Mouse (Mus musculus) embryonic facial prominence, embryonic 12.5 days (tissue): ENCODE measurements around the gene Stard13. TPM values are rescaled to one million over a fixed set of nuclear protein-coding genes. Genes with fewer than 3 reads are reported as not detected.

Experiments
- ATAC-seq: fragments of 200-750 bp; cut with Nextera tagmentation; 2 replicates; pipeline ENCODE4 v1.8.0; 2017; ENCODE audit not compliant: insufficient number of reproducible peaks, insufficient read depth, low FRiP score, low TSS enrichment
- H3K27ac ChIP-seq: fragments of 300-500 bp; sonication (generic); 2 replicates; pipeline ENCODE4 v1.5.1; 2016; ENCODE audit warnings: mild to moderate bottlenecking
- H3K27me3 ChIP-seq: fragments of 300-500 bp; sonication (generic); 2 replicates; pipeline ENCODE4 v1.6.1; 2016; ENCODE audit warnings: mild to moderate bottlenecking, moderate library complexity
- H3K36me3 ChIP-seq: fragments of 300-500 bp; sonication (generic); 2 replicates; pipeline ENCODE4 v1.6.1; 2016; ENCODE audit warnings: mild to moderate bottlenecking
- H3K4me1 ChIP-seq: fragments of 300-500 bp; sonication (generic); 2 replicates; pipeline ENCODE4 v1.6.1; 2016
- H3K4me2 ChIP-seq: fragments of 300-500 bp; sonication (generic); replicated peaks from 2 replicates; pipeline ENCODE4 v1.6.1; 2016; ENCODE audit warnings: mild to moderate bottlenecking, moderate library complexity
- H3K4me3 ChIP-seq: fragments of 300-500 bp; sonication (generic); 2 replicates; pipeline ENCODE4 v1.5.1; 2016; ENCODE audit warnings: mild to moderate bottlenecking
- H3K9ac ChIP-seq: fragments of 300-500 bp; sonication (generic); 2 replicates; pipeline ENCODE4 v1.6.1; 2016; ENCODE audit warnings: mild to moderate bottlenecking, moderate library complexity
- H3K9me3 ChIP-seq: fragments of 300-500 bp; sonication (generic); 2 replicates; pipeline ENCODE4 v1.6.1; 2016; ENCODE audit warnings: mild to moderate bottlenecking, moderate library complexity
- WGBS: fragments of 180-500 bp; shearing (Covaris S2); methylation state at CpG from one replicate; pipeline ENCODE4 v1.1.7; 2016; 5-methylcytosine and 5-hydroxymethylcytosine counted together
- polyA plus RNA-seq: library from polyadenylated mRNA; unstranded; fragments of >200 nt; fragmentation: Nextera tagmentation; extraction: Ambion mirVana; gene quantifications from 2 replicates; pipeline ENCODE4 v1.2.1, GENCODE M21; 2016

Gene Stard13
- polyA plus RNA-seq, 1 experiment from 2014 or later = 7.6 TPM

DNA sequence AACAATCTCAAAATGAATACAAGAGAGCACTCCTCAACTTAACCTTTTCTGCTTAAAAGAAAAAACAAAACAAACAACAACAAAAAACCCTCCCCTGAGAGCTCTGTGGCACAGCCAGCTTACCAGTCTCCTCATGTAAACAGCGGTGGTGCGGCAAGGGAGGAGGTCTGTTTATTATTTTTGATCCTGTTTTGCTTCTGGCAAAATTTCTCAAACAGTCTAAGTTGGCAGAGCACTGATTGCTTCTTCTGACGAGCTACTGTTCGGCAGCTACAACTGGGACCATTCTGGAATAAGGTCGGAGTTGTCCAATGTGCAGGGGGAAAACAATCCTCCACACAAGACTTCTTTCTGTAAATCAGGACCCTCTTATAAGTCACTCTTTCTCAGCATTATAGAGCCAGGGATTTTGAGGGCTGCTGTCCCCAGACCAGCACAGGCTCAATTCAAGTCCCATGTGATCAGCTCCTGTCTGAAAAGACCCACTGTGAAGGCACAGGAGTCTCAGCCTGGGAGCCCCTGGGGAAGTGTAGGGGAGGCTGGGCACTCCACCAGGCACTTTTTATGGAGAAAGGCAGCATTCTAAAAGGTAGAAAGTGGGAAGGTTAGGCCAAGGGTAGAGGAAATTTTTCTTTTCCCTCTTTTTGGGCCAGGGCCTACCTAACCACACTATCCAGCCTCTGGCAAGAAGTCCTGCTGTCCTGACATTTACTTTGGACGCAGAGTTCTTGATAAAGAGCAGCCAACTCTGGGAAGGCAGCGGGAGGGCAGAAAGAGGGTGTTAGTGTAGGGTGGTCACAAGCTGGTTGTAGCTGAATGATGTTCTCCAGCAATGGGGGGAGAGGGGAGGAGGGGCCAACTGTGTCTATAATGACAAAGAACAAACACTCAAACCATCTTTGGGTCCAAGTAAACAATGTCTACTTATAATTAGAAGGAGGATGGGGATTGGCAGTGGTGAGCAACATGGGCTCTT lies 58.9 kb downstream of the Stard13 start:
- Histone ChIP-seq H3K27ac (no peak overlapping the region), H3K4me3 (no peak overlapping the region), H3K9ac (no peak overlapping the region; the same call in 1 of the 2 replicates), H3K27me3 (no peaks in the 10 kb centered on the region), H3K4me2 (no peak overlapping the region), H3K9me3 (no peaks in the 10 kb centered on the region), H3K36me3 (no peaks in the 10 kb centered on the region), H3K4me1 (0 out of 2 replicates have a peak, but pooled peaks cover 3% of the 10 kb centered on the region)
- 42% methylated on average over 7 of the region's 7 CpGs for WGBS
- 0 out of 2 replicates have a peak, but pooled peaks have one; percentile 6 for ATAC-seq

DNA sequence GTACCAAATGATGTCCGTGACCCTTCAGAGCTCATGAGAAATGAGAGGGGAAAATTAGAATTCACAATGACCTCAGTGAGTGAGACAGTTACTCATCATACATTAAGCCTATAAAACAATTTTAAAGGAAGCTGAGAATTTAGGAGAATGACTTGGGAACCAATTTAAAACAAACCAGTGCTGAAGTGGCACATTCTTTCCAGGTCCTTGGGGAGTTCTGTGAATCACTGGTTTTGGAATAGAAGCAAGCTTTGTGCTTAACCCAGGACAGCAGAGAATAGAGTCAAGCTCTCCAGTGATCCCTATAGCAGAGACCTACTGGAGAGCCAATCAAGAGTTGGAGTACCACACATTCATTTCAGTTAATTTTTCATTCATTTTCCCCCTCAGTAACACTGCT lies 59.9 kb downstream of the Stard13 start:
- Histone ChIP-seq H3K9ac (no peak overlapping the region), H3K4me3 (no peak overlapping the region), H3K27me3 (no peaks in the 10 kb centered on the region), H3K4me2 (no peak overlapping the region), H3K36me3 (no peaks in the 10 kb centered on the region), H3K9me3 (no peaks in the 10 kb centered on the region), H3K4me1 (0 out of 2 replicates have a peak, but pooled peaks cover 3% of the 10 kb centered on the region), H3K27ac (no peak overlapping the region)
- 75% methylated on average over 1 of the region's 1 CpGs for WGBS
- no peak for ATAC-seq

DNA sequence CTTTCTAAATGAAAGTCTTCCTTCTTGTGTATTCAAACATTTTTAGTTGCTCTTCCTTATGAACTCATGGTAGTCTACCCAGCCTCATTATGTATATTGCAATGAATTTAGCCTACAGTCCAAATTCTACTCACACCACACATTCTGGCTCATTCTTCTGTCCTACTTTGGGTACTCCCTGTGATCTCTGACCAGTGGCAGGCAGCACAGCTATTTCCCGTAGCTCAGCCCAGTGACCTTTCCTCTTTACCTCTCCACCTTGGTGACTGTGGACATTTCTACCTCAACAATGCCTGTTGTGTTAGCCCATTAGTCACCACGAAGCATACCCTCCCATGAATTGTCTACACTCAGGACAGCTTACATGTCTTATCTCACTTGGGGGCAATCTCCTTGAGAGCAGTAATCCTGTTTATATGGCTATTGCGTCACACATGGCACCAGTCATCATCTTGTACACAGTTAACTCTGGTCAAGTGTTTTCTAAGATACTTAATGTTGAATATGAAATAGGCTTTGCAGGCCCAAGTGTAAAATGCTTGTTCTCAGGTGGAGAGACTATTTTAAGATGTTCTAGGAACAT lies 63.4 kb downstream of the Stard13 start:
- Histone ChIP-seq H3K36me3 (no peaks in the 10 kb centered on the region), H3K9me3 (no peaks in the 10 kb centered on the region), H3K27ac (no peak overlapping the region), H3K4me1 (0 out of 2 replicates have a peak, but pooled peaks cover 3% of the 10 kb centered on the region), H3K27me3 (no peaks in the 10 kb centered on the region), H3K4me2 (no peak overlapping the region), H3K4me3 (no peak overlapping the region), H3K9ac (no peak overlapping the region)
- no peak for ATAC-seq
- WGBS = 83% methylated on average over 3 of the region's 3 CpGs

DNA sequence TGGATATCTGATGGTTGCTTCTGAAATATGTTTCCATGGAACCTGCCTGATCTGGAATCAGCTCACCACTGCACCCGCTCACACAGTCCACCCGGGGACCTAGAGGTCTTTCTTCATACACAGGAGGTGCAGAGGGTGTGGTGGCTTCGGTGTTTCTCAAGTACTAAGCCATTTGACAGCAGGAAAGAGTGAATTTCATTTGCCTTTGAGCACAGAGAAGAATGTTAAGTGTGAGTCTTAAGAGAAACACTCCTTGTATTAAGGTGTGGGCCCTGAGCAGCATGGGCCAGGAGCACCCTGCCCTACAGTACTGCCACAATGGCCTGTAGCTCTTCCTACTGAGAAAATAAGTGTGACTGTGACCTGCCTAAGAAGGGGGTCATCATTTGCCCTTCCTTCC lies 65.4 kb downstream of the Stard13 start:
- H3K4me3 ChIP-seq = no peak overlapping the region
- 83% methylated on average over 3 of the region's 3 CpGs for WGBS
- no peaks in the 10 kb centered on the region for H3K27me3 ChIP-seq
- no peak overlapping the region for H3K4me2 ChIP-seq
- H3K9me3 ChIP-seq = no peaks in the 10 kb centered on the region
- ATAC-seq = no peak
- no peaks in the 10 kb centered on the region for H3K36me3 ChIP-seq
- H3K4me1 ChIP-seq = peaks cover 6% of the 10 kb centered on the region; the same call in 1 of the 2 replicates
- H3K9ac ChIP-seq = no peak overlapping the region
- no peak overlapping the region for H3K27ac ChIP-seq

DNA sequence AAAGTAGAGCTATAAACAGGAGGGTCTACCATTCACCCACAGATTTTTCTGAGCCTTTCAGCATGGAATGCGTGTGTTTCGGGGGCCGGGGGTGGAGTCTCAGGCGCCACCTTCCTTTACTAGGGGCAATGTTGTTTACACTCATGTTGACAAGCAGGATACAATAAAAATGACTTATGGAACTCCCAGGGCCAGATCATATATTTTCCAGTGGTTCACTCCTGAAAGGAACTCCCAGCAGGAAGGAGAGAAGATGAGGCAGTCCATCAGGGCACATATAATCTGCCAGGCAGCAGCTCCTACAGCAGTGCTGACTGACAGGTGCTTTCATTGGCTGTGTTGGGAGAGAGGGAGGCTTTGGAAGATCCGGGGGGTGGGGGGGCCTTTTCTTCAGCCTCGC lies 66.0 kb downstream of the Stard13 start:
- Histone ChIP-seq H3K9ac (no peak overlapping the region), H3K4me1 (peaks cover 6% of the 10 kb centered on the region; the same call in 1 of the 2 replicates), H3K4me3 (no peak overlapping the region), H3K36me3 (no peaks in the 10 kb centered on the region), H3K4me2 (no peak overlapping the region), H3K27me3 (no peaks in the 10 kb centered on the region), H3K9me3 (no peaks in the 10 kb centered on the region), H3K27ac (no peak overlapping the region)
- 80% methylated on average over 6 of the region's 6 CpGs for WGBS
- ATAC-seq = no peak

DNA sequence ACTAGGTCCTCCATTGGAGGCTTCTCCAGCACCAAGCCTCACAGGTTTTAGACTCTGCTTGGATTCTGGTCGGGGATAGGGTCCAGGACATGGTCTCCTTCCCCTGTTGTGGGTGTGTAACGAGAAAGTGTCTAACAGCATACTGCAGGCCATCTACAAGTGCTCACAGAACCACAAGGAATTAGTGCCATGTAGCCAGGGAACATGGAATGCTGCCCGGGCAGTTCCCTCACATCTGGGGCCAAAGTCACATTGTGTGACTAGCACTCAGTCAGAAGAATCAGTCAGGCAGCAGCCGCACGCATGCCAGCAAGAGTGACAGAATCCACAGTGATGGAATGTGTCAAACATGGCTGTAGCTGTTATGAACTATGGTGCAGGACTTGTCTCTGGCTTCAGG lies 67.4 kb downstream of the Stard13 start:
- Histone ChIP-seq H3K27ac (no peak overlapping the region), H3K4me2 (no peak overlapping the region), H3K4me1 (peaks cover 6% of the 10 kb centered on the region; the same call in 1 of the 2 replicates), H3K4me3 (no peak overlapping the region), H3K36me3 (no peaks in the 10 kb centered on the region), H3K9me3 (no peaks in the 10 kb centered on the region), H3K27me3 (no peaks in the 10 kb centered on the region), H3K9ac (no peak overlapping the region)
- no peak for ATAC-seq
- WGBS = 76% methylated on average over 5 of the region's 5 CpGs

DNA sequence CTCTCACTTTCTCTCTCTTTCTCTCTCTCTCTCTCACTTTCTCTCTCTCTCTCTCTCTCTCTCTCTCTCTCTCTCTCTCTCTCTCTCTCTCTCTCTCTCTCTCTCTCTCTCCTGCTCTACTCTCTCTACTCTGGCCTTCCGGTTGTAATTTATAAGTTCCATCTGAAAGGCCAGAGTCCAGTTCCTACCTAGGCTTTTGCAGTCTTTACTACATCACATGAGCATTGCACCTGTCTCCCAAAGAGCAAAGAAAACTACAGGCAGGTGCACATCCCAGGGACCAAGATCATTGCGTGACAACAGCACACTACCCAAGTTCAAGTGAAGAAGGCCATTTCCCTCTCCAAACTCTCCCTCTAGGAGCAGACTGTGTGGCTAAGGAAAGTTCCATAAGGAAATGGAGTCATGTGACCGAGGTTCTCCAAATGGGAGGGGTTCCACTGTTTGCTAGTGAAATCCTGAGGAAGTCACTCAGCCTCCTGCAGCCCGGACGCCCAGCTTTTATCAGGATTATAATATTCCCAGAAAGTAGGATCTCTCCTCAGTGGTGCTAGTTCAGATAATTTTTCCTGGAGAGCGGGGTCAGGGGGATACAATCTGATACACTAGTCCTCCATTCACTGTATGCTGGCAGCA lies 68.1 kb downstream of the Stard13 start:
- no peak overlapping the region for H3K9ac ChIP-seq
- H3K9me3 ChIP-seq = no peaks in the 10 kb centered on the region
- H3K27me3 ChIP-seq = no peaks in the 10 kb centered on the region
- WGBS = 88% methylated on average over 6 of the region's 6 CpGs
- no peaks in the 10 kb centered on the region for H3K36me3 ChIP-seq
- no peak overlapping the region for H3K4me3 ChIP-seq
- no peak overlapping the region for H3K4me2 ChIP-seq
- H3K4me1 ChIP-seq = peaks cover 6% of the 10 kb centered on the region; the same call in 1 of the 2 replicates
- H3K27ac ChIP-seq = no peak overlapping the region
- no peak for ATAC-seq

DNA sequence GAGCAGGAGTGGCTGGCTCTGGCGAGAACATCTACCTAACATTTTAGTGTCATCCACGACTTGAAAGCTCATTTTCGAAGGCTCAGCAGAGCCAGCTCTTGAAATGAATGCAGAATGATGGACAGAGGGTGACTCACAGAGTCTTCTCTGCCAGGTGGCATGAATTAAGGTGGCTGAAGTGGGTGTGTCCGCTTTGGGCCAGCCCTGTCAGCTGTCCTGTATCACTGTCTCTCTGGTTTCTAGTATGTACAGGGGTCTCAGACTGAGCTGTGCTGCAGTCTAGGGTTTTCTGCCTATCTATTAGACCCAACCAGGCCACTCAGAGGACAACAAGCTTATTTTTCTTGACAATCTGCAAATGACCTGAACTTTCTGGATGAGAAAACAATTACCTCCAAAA lies 68.8 kb downstream of the Stard13 start:
- no peaks in the 10 kb centered on the region for H3K27me3 ChIP-seq
- H3K36me3 ChIP-seq = no peaks in the 10 kb centered on the region
- 53% methylated on average over 4 of the region's 4 CpGs for WGBS
- H3K9me3 ChIP-seq = no peaks in the 10 kb centered on the region
- H3K4me1 ChIP-seq = peaks cover 6% of the 10 kb centered on the region; the same call in 1 of the 2 replicates
- ATAC-seq = no peak
- H3K27ac ChIP-seq = no peak overlapping the region
- H3K4me2 ChIP-seq = no peak overlapping the region
- H3K9ac ChIP-seq = no peak overlapping the region
- H3K4me3 ChIP-seq = no peak overlapping the region

DNA sequence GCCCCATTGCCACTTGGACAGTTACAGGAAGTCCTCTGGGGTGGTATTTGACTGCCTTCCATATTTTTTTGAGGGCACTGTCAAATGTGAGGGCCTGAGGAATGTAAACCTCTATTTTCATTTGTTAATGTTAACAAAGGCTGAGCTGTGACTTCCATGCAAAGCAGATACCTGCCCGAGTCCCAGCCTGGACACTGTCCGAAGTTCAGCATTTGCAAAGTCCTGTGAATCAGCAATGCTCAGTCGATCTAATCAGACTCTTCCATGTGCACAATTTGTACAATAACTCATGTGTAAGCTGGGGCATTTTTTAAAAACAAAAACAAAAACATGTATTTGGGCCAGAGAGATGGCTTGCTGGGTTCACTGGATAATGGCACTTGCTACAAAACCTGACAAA lies 71.0 kb downstream of the Stard13 start:
- H3K27ac ChIP-seq = no peak overlapping the region
- peaks cover 6% of the 10 kb centered on the region; the same call in 1 of the 2 replicates for H3K4me1 ChIP-seq
- ATAC-seq = no peak
- H3K4me3 ChIP-seq = no peak overlapping the region
- no peak overlapping the region for H3K9ac ChIP-seq
- no peaks in the 10 kb centered on the region for H3K36me3 ChIP-seq
- 90% methylated on average over 3 of the region's 3 CpGs for WGBS
- H3K27me3 ChIP-seq = no peaks in the 10 kb centered on the region
- H3K9me3 ChIP-seq = no peaks in the 10 kb centered on the region
- H3K4me2 ChIP-seq = no peak overlapping the region

DNA sequence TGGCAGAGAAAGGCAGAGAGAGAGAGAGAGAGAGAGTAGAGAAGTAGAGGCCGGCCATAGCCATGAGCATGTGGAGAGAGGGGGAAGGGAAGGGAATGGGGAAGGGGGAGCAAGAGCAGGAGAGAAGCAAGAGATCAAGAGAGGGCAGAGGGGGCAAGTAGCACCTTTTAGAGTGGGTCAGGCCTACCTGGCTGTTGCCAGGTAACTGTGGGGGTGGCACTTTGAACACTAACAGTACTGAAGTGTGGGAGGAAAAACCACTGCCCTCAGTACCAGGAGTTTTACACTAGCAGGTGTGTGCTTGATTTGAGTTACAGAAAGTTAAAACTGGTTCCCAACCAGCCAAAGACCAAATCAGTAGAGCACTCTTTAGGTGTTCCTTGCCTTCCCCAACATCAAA lies 78.4 kb downstream of the Stard13 start:
- H3K4me1 ChIP-seq = peaks cover 11% of the 10 kb centered on the region
- no peak for ATAC-seq
- WGBS = 50% methylated on average over 1 of the region's 1 CpGs
- no peaks in the 10 kb centered on the region for H3K36me3 ChIP-seq
- H3K27me3 ChIP-seq = no peaks in the 10 kb centered on the region
- H3K9me3 ChIP-seq = no peaks in the 10 kb centered on the region
- no peak overlapping the region for H3K9ac ChIP-seq
- H3K27ac ChIP-seq = no peak overlapping the region
- H3K4me2 ChIP-seq = no peak overlapping the region
- H3K4me3 ChIP-seq = no peak overlapping the region

DNA sequence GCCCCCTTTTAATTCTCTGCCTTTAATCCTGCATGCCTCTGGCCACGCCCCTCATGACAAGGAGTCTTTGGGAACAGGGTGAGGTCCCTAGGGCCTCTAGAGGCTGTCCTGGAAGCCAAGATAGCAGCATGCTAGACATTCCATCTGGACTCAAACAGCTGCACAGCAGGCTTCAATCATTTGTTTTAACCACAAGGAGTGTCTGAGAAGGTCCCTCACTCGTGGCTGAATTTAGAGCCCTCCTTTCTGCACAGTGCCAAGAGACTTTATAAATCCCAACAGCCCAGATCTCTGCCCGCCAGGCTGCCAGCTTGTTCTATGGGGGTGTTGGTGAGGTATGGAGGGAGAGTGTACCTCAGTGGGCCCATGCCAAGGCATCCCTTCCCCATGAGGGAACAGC lies 78.9 kb downstream of the Stard13 start:
- H3K27ac ChIP-seq = 0 out of 2 replicates have a peak overlapping the region, but pooled peaks have one; percentile 46
- H3K4me3 ChIP-seq = no peak overlapping the region
- H3K36me3 ChIP-seq = no peaks in the 10 kb centered on the region
- WGBS = 26% methylated on average over 3 of the region's 3 CpGs
- H3K4me1 ChIP-seq = peaks cover 13% of the 10 kb centered on the region
- 0 out of 2 replicates have a peak, but pooled peaks have one; percentile 60 for ATAC-seq
- no peaks in the 10 kb centered on the region for H3K27me3 ChIP-seq
- no peak overlapping the region for H3K4me2 ChIP-seq
- no peaks in the 10 kb centered on the region for H3K9me3 ChIP-seq
- H3K9ac ChIP-seq = no peak overlapping the region
